Mouse (Mus musculus) gastrocnemius, adult 8-10 months (tissue): ENCODE data around the gene Stk16. TPM values are rescaled to one million over a fixed set of nuclear protein-coding genes. Genes with fewer than 3 reads are reported as not detected.

Source experiments
- DNase-seq, 2 experiments: peaks; one replicate each; pipeline ENCODE4 v3.0.0; 2022; ENCODE audit warnings: low spot score in 2 of 2
- total RNA-seq, 4 experiments: library from RNA; stranded (reverse); gene quantifications; 2 replicates each; pipeline ENCODE4 v1.2.4; 2022

The Stk16 gene
- total RNA-seq, 4 experiments from 2014 or later: 15.2 to 20.5 (median 19.6) TPM

DNA sequence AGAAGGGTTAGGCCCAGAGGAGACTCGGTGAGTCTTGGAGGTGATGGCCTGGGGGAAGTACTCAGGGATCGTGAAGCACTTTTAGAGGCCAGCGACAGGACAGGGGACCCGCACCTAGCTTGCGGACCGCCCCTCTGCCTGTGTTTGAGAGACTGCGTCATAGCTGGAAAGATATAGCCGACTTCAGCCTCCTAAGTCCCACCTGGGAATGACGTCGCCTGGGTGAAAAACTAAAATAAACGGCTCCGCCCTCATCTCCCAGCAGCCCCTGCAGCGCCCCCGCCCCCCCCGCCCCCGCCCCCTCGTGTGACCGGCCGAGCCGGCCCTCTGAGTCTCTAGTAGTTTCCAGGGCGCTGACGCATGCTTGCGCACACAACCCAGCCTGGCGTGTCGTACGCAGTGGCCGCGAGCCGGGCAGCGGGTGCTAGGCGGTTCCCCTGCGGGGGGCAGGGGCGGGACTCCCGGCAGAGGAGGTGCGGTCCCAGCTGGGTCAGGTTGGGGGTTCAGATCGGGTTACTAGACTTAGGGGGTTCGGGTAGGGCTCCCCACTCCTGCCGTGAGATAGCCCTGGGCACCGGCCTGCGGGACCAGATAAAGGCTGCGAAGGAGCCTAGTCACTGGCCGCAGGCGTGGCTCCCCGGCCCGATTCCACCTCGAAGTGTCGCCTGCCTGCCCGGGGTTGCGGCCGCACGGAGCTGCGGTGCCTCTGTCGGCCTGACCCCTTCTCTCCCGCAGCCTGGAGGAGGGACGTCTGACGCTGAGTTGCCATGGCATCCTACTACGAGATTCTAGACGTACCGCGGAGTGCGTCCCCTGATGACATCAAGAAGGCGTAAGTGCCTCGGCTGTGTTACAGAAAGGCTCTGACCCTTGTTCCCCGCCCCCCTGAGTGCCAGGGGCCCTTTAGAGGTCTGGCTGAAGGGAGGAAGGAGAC is 25.7 kb downstream of the Stk16 start, which contains the start of gene Dnajb2:
Dnajb2 (plus strand) TSS at position 290 of the 934 bp plus-strand sequence.
- peak; percentile 81 to 88 for DNase-seq

GRCm38 (mm10) chr1:75239591-75239990 is 29.0 kb downstream of the Stk16 start:
- DNase-seq: no peak

GRCm38 (mm10) chr1:75243411-75243810 is 32.8 kb downstream of the Stk16 start:
- DNase-seq: no peak

DNA sequence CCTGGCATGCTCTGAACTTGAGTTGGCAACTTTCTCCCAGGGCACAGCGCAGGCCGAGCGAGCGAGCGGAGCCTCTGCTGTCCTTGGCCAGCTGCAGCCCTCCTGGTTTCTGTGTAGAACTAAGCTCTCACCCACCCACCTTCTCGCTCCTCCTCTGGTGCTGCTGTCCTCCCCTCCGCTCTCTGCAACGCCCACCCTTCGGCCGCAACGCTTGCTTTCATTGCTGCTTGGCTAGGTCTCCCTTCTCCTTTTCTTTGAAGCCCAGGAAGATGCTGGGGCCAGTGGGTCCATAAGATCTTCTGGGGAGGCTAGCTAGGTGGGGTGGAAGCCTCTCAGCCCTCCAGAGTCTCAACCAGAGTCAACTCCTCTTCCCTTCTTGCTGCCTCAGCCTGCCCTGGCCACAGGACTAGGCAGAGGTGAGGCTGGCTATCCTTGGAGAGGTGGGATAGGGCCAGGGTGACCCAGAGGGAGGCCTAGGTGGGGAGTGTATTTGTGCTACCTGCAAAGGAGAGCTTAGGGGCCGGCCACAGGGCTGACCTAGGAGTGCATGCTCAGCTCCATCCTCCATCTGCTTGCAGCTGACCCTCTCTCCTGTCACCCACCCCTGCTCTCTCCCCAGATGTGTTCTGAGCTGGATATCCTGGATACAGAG is 33.7 kb downstream of the Stk16 start:
- DNase-seq: no peak

DNA sequence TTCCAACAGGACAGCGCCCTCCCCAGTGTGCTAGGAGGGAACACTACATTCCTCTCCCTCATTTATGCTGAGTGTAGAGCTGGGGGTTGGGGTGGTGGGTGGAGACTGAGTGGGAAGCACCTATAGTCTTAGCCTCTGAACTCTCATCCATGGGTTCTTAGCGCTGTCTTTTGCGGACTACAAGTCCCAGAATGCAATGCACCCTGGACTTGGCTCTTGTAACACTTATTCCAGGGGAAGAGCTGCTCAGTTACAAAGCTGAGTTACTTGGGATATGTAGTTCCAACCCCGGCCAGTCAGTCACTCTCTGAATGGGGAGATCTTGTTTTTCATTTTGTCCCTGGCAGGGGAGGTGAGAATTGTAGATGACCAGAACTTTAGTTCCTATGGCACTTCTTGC is 34.2 kb downstream of the Stk16 start:
- no peak for DNase-seq

- DNase-seq: no peak
Measured at GRCm38 (mm10) chr1:75247071-75247930, 36.7 kb downstream of the Stk16 start.

- DNase-seq: no peak
Measured at GRCm38 (mm10) chr1:75248041-75248772, 37.6 kb downstream of the Stk16 start.

GRCm38 (mm10) chr1:75250498-75250897 is 39.9 kb downstream of the Stk16 start:
- DNase-seq: no peak

GRCm38 (mm10) chr1:75251112-75251970 is 40.7 kb downstream of the Stk16 start:
- DNase-seq: peak; percentile 60 to 76

DNA sequence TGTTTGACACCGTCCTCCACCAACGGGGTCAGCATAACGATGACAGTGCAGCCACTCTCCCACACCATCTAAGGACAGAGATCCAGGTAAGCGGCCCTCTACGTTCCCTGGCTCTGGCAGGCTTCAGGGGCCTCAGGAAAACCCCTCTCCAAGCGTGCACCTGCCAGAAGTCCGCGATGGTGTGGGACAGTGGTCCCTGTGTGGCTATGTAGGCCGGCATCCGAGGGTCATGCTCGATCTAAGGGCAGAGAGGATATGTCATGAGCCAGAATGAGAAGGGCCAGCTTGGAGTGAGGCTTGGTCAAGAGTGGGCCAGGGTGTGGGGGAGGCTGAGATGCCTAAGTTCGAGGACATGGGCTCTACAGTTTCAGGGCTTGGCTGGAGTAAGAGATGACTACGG is 41.7 kb downstream of the Stk16 start:
- DNase-seq: no peak

DNA sequence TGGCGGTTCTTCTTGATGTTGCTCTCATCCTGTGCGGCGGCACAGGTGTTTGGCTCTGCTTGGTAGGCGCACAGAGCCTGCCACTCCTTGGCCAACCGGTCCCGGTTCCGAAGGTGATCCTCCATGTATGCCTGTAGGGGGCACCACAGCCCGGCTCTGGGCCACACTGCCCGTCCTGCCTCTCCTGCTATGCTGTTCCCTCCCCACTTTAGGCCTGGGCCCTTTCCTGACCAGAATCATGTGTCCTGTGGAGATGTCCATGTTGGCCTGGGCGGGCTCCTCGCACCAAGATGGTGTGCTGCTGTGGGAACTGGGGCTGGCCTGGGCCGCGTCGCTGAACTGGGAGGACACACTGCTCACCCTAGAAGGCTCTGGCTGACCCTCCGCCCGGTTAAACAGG is 42.4 kb downstream of the Stk16 start:
- DNase-seq: no peak

- peak; percentile 62 to 65 for DNase-seq
Measured at GRCm38 (mm10) chr1:75253849-75254624, 43.4 kb downstream of the Stk16 start.

DNA sequence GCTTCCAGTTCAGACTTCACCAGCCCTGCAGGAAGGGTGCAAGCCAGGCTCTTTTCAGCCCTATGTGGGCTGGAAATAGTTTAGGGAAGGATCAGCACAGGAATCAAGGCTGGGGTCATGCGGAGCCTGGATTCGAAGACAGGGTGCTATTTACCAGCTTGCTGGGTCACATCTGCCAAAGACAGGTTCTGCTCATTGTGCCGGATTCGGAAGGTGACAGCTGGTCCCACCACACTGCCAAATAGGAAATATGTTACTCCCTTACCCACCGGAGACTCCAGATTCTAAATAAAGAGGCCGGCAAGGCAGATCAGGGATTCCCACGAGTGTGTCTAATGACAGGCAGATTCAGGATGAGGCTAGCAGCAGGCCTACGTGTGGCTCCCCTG is 44.0 kb downstream of the Stk16 start:
- DNase-seq: no peak

GRCm38 (mm10) chr1:75255516-75256046 is 44.9 kb downstream of the Stk16 start:
- DNase-seq: no peak

DNA sequence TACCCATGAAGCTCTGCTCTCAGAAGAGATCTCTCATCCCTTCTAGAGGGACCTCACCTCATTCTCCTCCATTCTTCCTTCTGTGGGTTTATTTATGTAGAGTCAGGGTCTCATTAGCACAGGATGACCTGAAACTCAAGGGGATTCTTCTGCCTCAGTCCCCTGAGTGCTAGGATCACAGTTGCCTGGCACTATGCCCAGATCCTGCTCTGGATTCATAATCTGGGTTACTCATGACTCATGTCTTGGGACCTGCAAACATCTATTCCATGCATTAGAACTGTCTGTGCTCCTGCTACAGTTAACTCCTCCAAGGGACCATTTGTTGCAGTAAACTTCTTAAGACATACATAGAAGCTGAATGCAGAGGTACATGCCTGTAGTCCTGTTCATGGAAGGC is 50.6 kb downstream of the Stk16 start:
- no peak for DNase-seq

DNA sequence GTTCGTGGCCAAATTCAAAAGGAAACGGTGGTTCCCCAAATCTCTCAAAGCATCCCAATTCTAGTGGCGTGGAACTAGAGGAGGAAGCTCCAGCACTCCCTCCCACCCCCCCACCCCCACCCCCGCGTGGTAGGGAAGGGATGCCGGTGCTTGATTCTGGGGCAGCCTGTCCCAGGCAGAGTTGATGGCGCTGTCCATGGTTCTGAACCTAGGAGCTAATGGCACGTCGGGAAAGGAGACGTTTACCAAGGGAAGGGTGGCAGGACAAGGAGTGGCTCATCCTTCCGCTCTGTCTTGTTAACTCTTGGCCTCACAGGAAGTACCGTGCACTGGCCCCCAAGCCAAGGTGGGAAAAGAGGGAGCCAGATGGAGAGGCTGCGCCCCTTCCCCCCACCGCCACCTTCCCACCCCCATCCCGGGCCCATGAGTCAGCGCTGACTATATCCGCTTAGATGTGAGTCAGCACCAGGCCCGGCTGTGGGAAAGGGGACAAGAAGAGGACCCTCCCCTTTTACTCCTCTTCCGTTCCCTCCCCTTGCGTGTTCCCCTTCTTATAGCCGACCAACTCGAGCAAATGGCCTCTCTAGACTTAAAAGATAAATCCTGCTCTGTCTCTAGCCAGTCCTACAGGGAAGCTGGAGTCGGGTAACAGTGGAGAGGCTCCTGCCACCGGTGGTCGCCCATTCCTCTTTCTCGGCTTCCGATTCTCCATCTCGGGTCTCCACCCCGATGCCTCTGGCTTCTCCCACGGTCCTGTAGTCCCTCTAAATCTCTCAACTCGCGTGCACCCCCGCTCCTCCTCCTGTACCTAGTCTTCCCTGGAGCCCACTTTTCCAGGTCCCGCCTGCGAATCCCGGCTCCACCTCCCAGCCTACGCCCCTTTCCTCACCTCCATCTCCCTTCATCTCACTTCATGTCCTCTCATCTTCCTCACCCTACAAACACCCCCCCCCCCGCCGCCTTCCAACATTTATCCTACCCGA is 52.6 kb downstream of the Stk16 start:
- no peak for DNase-seq

GRCm38 (mm10) chr1:75264091-75264880 is 53.6 kb downstream of the Stk16 start, which contains the start of gene Ptprn:
TSS of gene Ptprn (minus strand) at chr1:75264502.
- no peak for DNase-seq
